ENCODE assay signal across 12 mouse cellular contexts in the genomic region with DNA sequence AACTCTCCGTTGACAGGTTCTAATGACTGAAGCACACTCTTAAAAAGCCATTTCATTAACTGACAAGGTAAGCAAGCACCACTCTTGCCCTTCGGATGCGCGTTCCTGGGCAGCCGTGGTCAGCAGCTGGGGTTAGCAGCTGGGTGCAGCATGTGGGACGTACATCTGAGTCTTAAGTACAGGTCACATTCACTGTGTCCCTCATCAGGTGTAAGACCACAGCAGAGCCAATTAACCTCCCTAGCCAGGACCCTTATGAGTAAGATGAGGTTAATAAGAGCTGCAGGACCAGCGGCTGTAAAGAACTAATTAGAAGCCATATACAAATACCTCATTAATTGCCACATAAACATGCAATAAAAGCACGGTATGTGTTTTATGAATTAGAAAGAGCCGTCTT.
DNase-seq lines count a peak whose midpoint lies in the region; ATAC-seq and TF ChIP-seq lines count a peak whose summit lies in the region.
"Had no signal": no experiment of that assay in that cellular context is flagged by ENCODE, and none has a peak within 500 bp of the region (broad histone marks: within the 10 kb centered on the region; RNA-seq: fewer than 3 reads in every experiment).

No protein-coding gene starts in this region.

- ATAC-seq in kidney, postnatal 0 days (replicated peaks; ENCODE audit: low FRiP score, low read depth): no peak
- no peak for ATAC-seq in stomach, embryonic 15.5 days (ENCODE audit: insufficient read depth, low FRiP score, low read depth)

- H3K9ac ChIP-seq in kidney, postnatal 0 days (ENCODE audit: low read depth, low read length): no peak overlapping the region
- H3K9ac ChIP-seq in stomach, embryonic 15.5 days: no peak overlapping the region
- H3K9ac ChIP-seq: liver, embryonic 13.5 days had no signal

- 17% methylated on average over 9 of the region's 9 CpGs for WGBS in kidney, postnatal 0 days
- 36% methylated on average over 9 of the region's 9 CpGs for WGBS in kidney, adult 2 months
- WGBS in stomach, embryonic 15.5 days: 48% methylated on average over 9 of the region's 9 CpGs

- no peak for DNase-seq in gastrocnemius, adult 2 months
- no peak for DNase-seq in gastrocnemius, postnatal 36 days
- DNase-seq in kidney, postnatal 0 days (ENCODE audit: low spot score): peak; percentile 49
- no peak for DNase-seq in kidney, adult 2 months
- DNase-seq in hindlimb bud, embryonic 11.5 days (ENCODE audit: extremely low spot score, low read depth, low spot score): peak; percentile 61
- DNase-seq in thymus, postnatal 0 days (ENCODE audit: low spot score): no peak
- no peak for DNase-seq in adrenal gland, postnatal 36 days
- DNase-seq: cerebellum, adult 9-11 months; kidney, adult 8-10 months; layer of hippocampus, postnatal 36 days; liver, embryonic 13.5 days had no signal

- H3K36me3 ChIP-seq in kidney, postnatal 0 days (ENCODE audit: insufficient read depth, low read length): no peaks in the 10 kb centered on the region
- H3K36me3 ChIP-seq in kidney, adult 2 months (ENCODE audit: control insufficient read depth, insufficient read depth, low read length): no peaks in the 10 kb centered on the region
- H3K36me3 ChIP-seq in stomach, embryonic 15.5 days: no peaks in the 10 kb centered on the region
- H3K36me3 ChIP-seq: liver, embryonic 13.5 days had no signal

- no peak for TF ChIP-seq CTCF in gastrocnemius, adult 2 months (IDR thresholded peaks at IDR 0.05)
- TF ChIP-seq CTCF in kidney, postnatal 0 days (IDR thresholded peaks at IDR 0.05; ENCODE audit: low read depth): no peak
- no peak for TF ChIP-seq CTCF in kidney, adult 2 months (conservative IDR thresholded peaks at IDR 0.05; ENCODE audit: insufficient read depth, insufficient read length, low read depth, low read length)

- peak overlapping the region; percentile 63 for H3K4me3 ChIP-seq in gastrocnemius, adult 2 months
- H3K4me3 ChIP-seq in kidney, postnatal 0 days (replicated peaks; ENCODE audit: low read depth, low read length): peak overlapping the region; percentile 34; the same call in 1 of the 2 replicates
- no peak overlapping the region; the same call in 1 of the 2 replicates for H3K4me3 ChIP-seq in kidney, adult 2 months (ENCODE audit: insufficient read depth, low read depth, low read length)
- no peak overlapping the region for H3K4me3 ChIP-seq in stomach, embryonic 15.5 days (replicated peaks)
- H3K4me3 ChIP-seq: liver, embryonic 13.5 days had no signal

- H3K27me3 ChIP-seq in kidney, postnatal 0 days (ENCODE audit: insufficient read depth, low read length): no peaks in the 10 kb centered on the region
- H3K27me3 ChIP-seq in kidney, adult 2 months (replicated peaks; ENCODE audit: control insufficient read depth, insufficient read depth, low read length): no peaks in the 10 kb centered on the region
- no peaks in the 10 kb centered on the region for H3K27me3 ChIP-seq in stomach, embryonic 15.5 days (replicated peaks)
- H3K27me3 ChIP-seq: liver, embryonic 13.5 days had no signal

- no peak overlapping the region for H3K27ac ChIP-seq in gastrocnemius, adult 2 months
- H3K27ac ChIP-seq in kidney, postnatal 0 days: no peak overlapping the region
- no peak overlapping the region for H3K27ac ChIP-seq in kidney, adult 2 months (ENCODE audit: insufficient read depth, low read depth, low read length)
- no peak overlapping the region for H3K27ac ChIP-seq in stomach, embryonic 15.5 days
- H3K27ac ChIP-seq: liver, embryonic 13.5 days had no signal

- H3K4me2 ChIP-seq in kidney, postnatal 0 days (ENCODE audit: low read length): peak overlapping the region; percentile 60
- peak overlapping the region; percentile 52; the same call in 1 of the 2 replicates for H3K4me2 ChIP-seq in stomach, embryonic 15.5 days

- intact Hi-C loops in gastrocnemius, adult 2 months (cut with DNase I): no loop called here
- intact Hi-C loops in gastrocnemius, postnatal 36 days (cut with DNase I): no loop called here

- TF ChIP-seq POLR2A in kidney, adult 2 months (IDR thresholded peaks at IDR 0.05; ENCODE audit: low read depth, low read length): no peak

- no peaks in the 10 kb centered on the region for H3K9me3 ChIP-seq in kidney, postnatal 0 days (replicated peaks; ENCODE audit: low read length)
- H3K9me3 ChIP-seq in stomach, embryonic 15.5 days: no peaks in the 10 kb centered on the region
- H3K9me3 ChIP-seq: liver, embryonic 13.5 days had no signal

- peaks cover 10% of the 10 kb centered on the region; the same call in 1 of the 2 replicates for H3K4me1 ChIP-seq in kidney, postnatal 0 days (replicated peaks; ENCODE audit: insufficient read depth, low read length)
- H3K4me1 ChIP-seq in kidney, adult 2 months (ENCODE audit: control insufficient read depth, insufficient read depth, low read length): no peaks in the 10 kb centered on the region
- H3K4me1 ChIP-seq in stomach, embryonic 15.5 days: peaks cover 5% of the 10 kb centered on the region; the same call in 1 of the 2 replicates
- H3K4me1 ChIP-seq: liver, embryonic 13.5 days had no signal

Comparison
In these comparisons a context has a peak if more than half of its experiments do, and no peak if none do; other contexts are left out.
1. DNase-seq: peak in kidney, postnatal 0 days (single experiment) and hindlimb bud, embryonic 11.5 days (single experiment); none in gastrocnemius, adult 2 months (single experiment), gastrocnemius, postnatal 36 days (0 of 2), kidney, adult 2 months (single experiment), thymus, postnatal 0 days (single experiment) and adrenal gland, postnatal 36 days (0 of 2).
2. H3K4me3 ChIP-seq: peak in gastrocnemius, adult 2 months (single experiment) and kidney, postnatal 0 days (single experiment); none in kidney, adult 2 months (single experiment) and stomach, embryonic 15.5 days (single experiment).